Mouse (Mus musculus): ENCODE measurements around the gene Rarres2.

DNA sequence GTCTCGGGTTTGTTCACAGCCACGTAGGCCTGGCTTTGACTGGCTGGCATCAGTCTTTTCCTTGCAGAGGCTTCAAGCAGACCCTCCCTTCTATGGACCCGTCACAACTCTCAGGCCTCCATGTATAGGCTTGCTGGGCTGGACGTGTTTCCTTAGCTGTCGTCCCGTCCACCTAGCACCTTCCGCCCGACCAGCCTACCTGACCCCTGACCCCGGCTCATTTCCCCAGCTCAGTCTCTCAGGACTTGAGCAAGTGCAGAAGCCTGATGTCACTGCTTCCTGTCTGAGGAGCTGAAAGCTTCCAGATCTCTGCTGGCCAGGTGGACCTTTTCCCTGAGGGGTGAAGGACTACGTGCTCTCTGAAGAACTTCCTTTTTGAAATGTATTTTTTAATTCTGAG is 691 bp upstream of the Rarres2 start:
- TF ChIP-seq CTCF (IDR thresholded peaks at IDR 0.05; ENCODE audit: borderline replicate concordance, insufficient read depth, low read depth, low read length) (no peak), POLR2A (IDR thresholded peaks at IDR 0.05; ENCODE audit: borderline replicate concordance, insufficient read depth, low read length) (no peak)

All from cerebellum, adult 2 months (tissue).